Mouse (Mus musculus) bone marrow macrophage, adult 2 months (primary cell): ENCODE measurements around the gene Zswim3.

ENCODE experiments used
- CTCF ChIP-seq: IDR thresholded peaks from 2 replicates; pipeline ENCODE4 v1.5.1; 2012; ENCODE audit warnings: low read depth, mild to moderate bottlenecking, low read length, moderate library complexity
- POLR2A ChIP-seq: IDR thresholded peaks from 2 replicates; pipeline ENCODE4 v1.6.1; 2012; ENCODE audit warnings: mild to moderate bottlenecking, low read depth, low read length, borderline replicate concordance

DNA sequence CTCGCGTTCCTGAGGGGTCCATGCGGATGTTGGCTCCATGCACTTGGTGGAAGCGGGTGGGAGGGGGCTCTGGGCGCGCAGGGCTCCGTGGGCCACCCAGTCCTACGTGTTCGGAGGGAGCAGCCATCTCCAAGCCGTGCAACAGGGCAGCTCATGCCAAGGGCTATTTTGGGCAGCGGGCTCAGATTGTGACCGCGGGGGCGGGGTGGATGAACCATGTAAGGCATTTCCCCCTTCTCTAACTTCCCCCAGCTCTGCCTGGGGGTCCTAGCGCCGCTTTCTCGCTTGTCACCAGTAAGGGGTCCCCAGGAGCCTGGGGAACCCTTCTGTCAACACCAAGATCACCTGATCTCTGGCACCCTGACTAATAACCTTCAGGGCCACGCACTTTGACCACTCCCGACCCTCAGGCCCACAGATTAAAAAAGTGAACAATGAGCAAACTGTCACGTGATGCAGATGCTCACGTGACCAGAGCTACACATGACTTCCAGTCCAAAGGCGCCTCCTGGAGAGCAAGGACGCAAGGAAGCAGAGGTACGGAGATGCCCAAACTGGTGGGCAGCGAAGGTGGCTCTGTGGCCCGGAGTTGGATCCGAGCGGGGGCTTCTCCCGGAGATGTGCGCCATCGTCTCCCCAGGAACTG, 28.5 kb downstream of the Zswim3 start, which contains the start of gene Neurl2:
- TF ChIP-seq POLR2A = peak; percentile 93
- TF ChIP-seq CTCF = no peak
